Mouse (Mus musculus): Measurements from ENCODE around the gene Scrn1.

Scrn1 gene

GRCm38 (mm10) chr6:54566546-54566919, 244 bp upstream of the Scrn1 start:
- DNase-seq (ENCODE audit: low read depth, low spot score), result no peak

GRCm38 (mm10) chr6:54565012-54565411, 1.3 kb downstream of the Scrn1 start:
- no peak for DNase-seq (ENCODE audit: low read depth, low spot score)

- DNase-seq (ENCODE audit: low read depth, low spot score), result no peak
Measured at GRCm38 (mm10) chr6:54564506-54564991, 1.7 kb downstream of the Scrn1 start.

GRCm38 (mm10) chr6:54563561-54563960, 2.7 kb downstream of the Scrn1 start:
- no peak for DNase-seq (ENCODE audit: low read depth, low spot score)

GRCm38 (mm10) chr6:54562018-54562809, 4.1 kb downstream of the Scrn1 start:
- DNase-seq (ENCODE audit: low read depth, low spot score), result no peak

GRCm38 (mm10) chr6:54558466-54558865, 7.8 kb downstream of the Scrn1 start:
- DNase-seq (ENCODE audit: low read depth, low spot score), result no peak

GRCm38 (mm10) chr6:54557671-54558070, 8.6 kb downstream of the Scrn1 start:
- no peak for DNase-seq (ENCODE audit: low read depth, low spot score)

- no peak for DNase-seq (ENCODE audit: low read depth, low spot score)
Measured at GRCm38 (mm10) chr6:54555816-54556215, 10.5 kb downstream of the Scrn1 start.

GRCm38 (mm10) chr6:54554341-54555110, 11.8 kb downstream of the Scrn1 start:
- no peak for DNase-seq (ENCODE audit: low read depth, low spot score)

- no peak for DNase-seq (ENCODE audit: low read depth, low spot score)
Measured at GRCm38 (mm10) chr6:54553632-54554031, 12.7 kb downstream of the Scrn1 start.

- DNase-seq (ENCODE audit: low read depth, low spot score), result no peak
Measured at GRCm38 (mm10) chr6:54552721-54553413, 13.4 kb downstream of the Scrn1 start.

- DNase-seq (ENCODE audit: low read depth, low spot score), result no peak
Measured at GRCm38 (mm10) chr6:54550801-54551323, 15.4 kb downstream of the Scrn1 start.

GRCm38 (mm10) chr6:54549311-54549710, 17.0 kb downstream of the Scrn1 start:
- DNase-seq (ENCODE audit: low read depth, low spot score), result no peak

- DNase-seq (ENCODE audit: low read depth, low spot score), result no peak
Measured at GRCm38 (mm10) chr6:54548314-54549019, 17.8 kb downstream of the Scrn1 start.

- no peak for DNase-seq (ENCODE audit: low read depth, low spot score)
Measured at GRCm38 (mm10) chr6:54543646-54544045, 22.6 kb downstream of the Scrn1 start.

- no peak for DNase-seq (ENCODE audit: low read depth, low spot score)
Measured at GRCm38 (mm10) chr6:54542836-54543235, 23.5 kb downstream of the Scrn1 start.

GRCm38 (mm10) chr6:54540252-54540887, 25.9 kb downstream of the Scrn1 start:
- peak; percentile 82 for DNase-seq (ENCODE audit: low read depth, low spot score)

- no peak for DNase-seq (ENCODE audit: low read depth, low spot score)
Measured at GRCm38 (mm10) chr6:54539396-54539795, 26.9 kb downstream of the Scrn1 start.

GRCm38 (mm10) chr6:54538773-54539173, 27.5 kb downstream of the Scrn1 start:
- DNase-seq (ENCODE audit: low read depth, low spot score), result no peak

- DNase-seq (ENCODE audit: low read depth, low spot score), result no peak
Measured at GRCm38 (mm10) chr6:54537053-54537452, 29.2 kb downstream of the Scrn1 start.

- DNase-seq (ENCODE audit: low read depth, low spot score), result no peak
Measured at GRCm38 (mm10) chr6:54535485-54535884, 30.8 kb downstream of the Scrn1 start.

Measured in retina, postnatal 7 days (tissue).